Mouse (Mus musculus) bone marrow macrophage, adult 2 months (primary cell): ENCODE results near the gene Sacs.
A peak's percentile ranks its signal among the peaks of the same experiment; 100 is the strongest.

Source experiments
- CTCF ChIP-seq: IDR thresholded peaks from 2 replicates; pipeline ENCODE4 v1.5.1; 2012; ENCODE audit warnings: low read depth, mild to moderate bottlenecking, low read length, moderate library complexity
- POLR2A ChIP-seq: IDR thresholded peaks from 2 replicates; pipeline ENCODE4 v1.6.1; 2012; ENCODE audit warnings: mild to moderate bottlenecking, low read depth, low read length, borderline replicate concordance

DNA sequence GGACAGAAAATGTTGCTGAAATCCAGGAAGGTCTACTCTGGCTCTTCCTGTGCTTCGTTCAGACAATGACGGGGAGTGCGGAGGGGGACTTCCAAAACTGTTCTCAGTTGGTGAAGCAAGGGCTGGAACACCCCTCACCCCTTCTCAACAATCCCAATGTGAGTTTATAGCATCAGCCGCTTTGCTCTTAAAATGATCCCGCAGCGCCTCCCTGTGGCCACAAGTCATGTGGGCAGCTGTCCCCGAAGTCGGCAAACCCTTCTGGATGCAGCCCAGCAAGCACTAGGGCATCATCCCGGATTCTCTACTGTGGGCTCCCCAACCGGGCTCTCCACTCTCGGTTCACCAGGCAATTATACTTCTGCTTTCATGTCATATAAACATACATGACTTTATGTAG, 25.9 kb upstream of the Sacs start:
- TF ChIP-seq CTCF: peak; percentile 78
- TF ChIP-seq POLR2A: no peak
